Mouse (Mus musculus) heart, postnatal 0 days (tissue): Measurements from ENCODE around the gene Map3k20.

ENCODE experiments used
- CTCF ChIP-seq: IDR thresholded peaks from 2 replicates; pipeline ENCODE4 v1.5.1; 2016; ENCODE audit warnings: antibody characterized with exemption, control low read depth, low read depth
- EP300 ChIP-seq: IDR thresholded peaks from 2 replicates; pipeline ENCODE4 v1.6.1; 2016; ENCODE audit warnings: antibody characterized with exemption, low read depth

GRCm38 (mm10) chr2:72288932-72289534, 3.6 kb downstream of the Map3k20 start:
- TF ChIP-seq CTCF (no peak), EP300 (no peak)
